Mouse (Mus musculus): ENCODE measurements at regions not wholly inside any gene's neighbourhood (a gene's known extent, or its start where the extent isn't known, plus 50 kb on each side); places are given as distances from the start of the nearest gene placed in this dataset.

GRCm38 (mm10) chr1:190045797-190046196 is 123.6 kb upstream of the Smyd2 start:
- TF ChIP-seq CTCF (IDR thresholded peaks at IDR 0.05; ENCODE audit: control insufficient read depth, insufficient read depth, low read length) (no peak), POLR2A (IDR thresholded peaks at IDR 0.05; ENCODE audit: borderline replicate concordance, control insufficient read depth, low read depth, low read length) (no peak)
- H3K4me3 ChIP-seq (replicated peaks; ENCODE audit: control insufficient read depth, low read depth, low read length) = no peak overlapping the region
- no peaks in the 10 kb centered on the region for H3K4me1 ChIP-seq (ENCODE audit: control insufficient read depth, insufficient read depth, low read length)
- no peak overlapping the region for H3K27ac ChIP-seq (ENCODE audit: control insufficient read depth, insufficient read depth, low read depth, low read length, poor library complexity)
- WGBS = 35% methylated on average over 1 of the region's 1 CpGs

GRCm38 (mm10) chr1:190044036-190044435 is 121.9 kb upstream of the Smyd2 start:
- H3K4me1 ChIP-seq (ENCODE audit: control insufficient read depth, insufficient read depth, low read length) = no peaks in the 10 kb centered on the region
- H3K27ac ChIP-seq (ENCODE audit: control insufficient read depth, insufficient read depth, low read depth, low read length, poor library complexity) = no peak overlapping the region
- no peak overlapping the region for H3K4me3 ChIP-seq (replicated peaks; ENCODE audit: control insufficient read depth, low read depth, low read length)
- TF ChIP-seq CTCF (IDR thresholded peaks at IDR 0.05; ENCODE audit: control insufficient read depth, insufficient read depth, low read length) (no peak), POLR2A (IDR thresholded peaks at IDR 0.05; ENCODE audit: borderline replicate concordance, control insufficient read depth, low read depth, low read length) (no peak)
- WGBS = 29% methylated on average over 3 of the region's 3 CpGs

DNA sequence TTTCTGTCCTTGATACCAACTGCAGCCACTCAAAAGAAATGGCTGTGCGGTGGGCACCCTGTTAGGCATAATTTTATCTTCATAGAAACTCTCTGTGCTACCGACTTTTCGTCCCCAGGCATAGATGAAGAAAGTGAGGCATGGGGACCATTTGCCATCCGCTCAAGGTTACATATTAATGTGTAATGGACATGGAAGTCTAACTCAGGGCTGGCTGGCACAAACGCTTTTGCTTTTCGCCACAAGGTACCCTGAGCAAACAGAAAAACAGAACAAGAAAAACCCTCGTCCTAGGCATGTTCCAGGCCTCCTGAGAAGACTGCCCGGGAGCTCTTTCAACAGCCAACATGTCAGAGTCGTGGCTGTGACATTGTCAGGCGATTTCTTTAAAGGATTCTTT is 121.0 kb upstream of the Smyd2 start:
- Histone ChIP-seq H3K4me1 (ENCODE audit: control insufficient read depth, insufficient read depth, low read length) (no peaks in the 10 kb centered on the region), H3K27ac (ENCODE audit: control insufficient read depth, insufficient read depth, low read depth, low read length, poor library complexity) (no peak overlapping the region), H3K4me3 (replicated peaks; ENCODE audit: control insufficient read depth, low read depth, low read length) (no peak overlapping the region)
- TF ChIP-seq POLR2A (IDR thresholded peaks at IDR 0.05; ENCODE audit: borderline replicate concordance, control insufficient read depth, low read depth, low read length) (no peak), CTCF (IDR thresholded peaks at IDR 0.05; ENCODE audit: control insufficient read depth, insufficient read depth, low read length) (no peak)
- WGBS = 68% methylated on average over 10 of the region's 10 CpGs

GRCm38 (mm10) chr1:190042197-190042596 is 120.0 kb upstream of the Smyd2 start:
- Histone ChIP-seq H3K27ac (ENCODE audit: control insufficient read depth, insufficient read depth, low read depth, low read length, poor library complexity) (no peak overlapping the region), H3K4me3 (replicated peaks; ENCODE audit: control insufficient read depth, low read depth, low read length) (no peak overlapping the region), H3K4me1 (ENCODE audit: control insufficient read depth, insufficient read depth, low read length) (no peaks in the 10 kb centered on the region)
- TF ChIP-seq POLR2A (IDR thresholded peaks at IDR 0.05; ENCODE audit: borderline replicate concordance, control insufficient read depth, low read depth, low read length) (no peak), CTCF (IDR thresholded peaks at IDR 0.05; ENCODE audit: control insufficient read depth, insufficient read depth, low read length) (no peak)
- WGBS = 67% methylated on average over 4 of the region's 4 CpGs

GRCm38 (mm10) chr1:190041096-190041706 is 119.0 kb upstream of the Smyd2 start:
- WGBS = 51% methylated on average over 7 of the region's 7 CpGs
- H3K4me3 ChIP-seq (replicated peaks; ENCODE audit: control insufficient read depth, low read depth, low read length) = no peak overlapping the region
- H3K27ac ChIP-seq (ENCODE audit: control insufficient read depth, insufficient read depth, low read depth, low read length, poor library complexity) = no peak overlapping the region
- H3K4me1 ChIP-seq (ENCODE audit: control insufficient read depth, insufficient read depth, low read length) = no peaks in the 10 kb centered on the region
- TF ChIP-seq CTCF (IDR thresholded peaks at IDR 0.05; ENCODE audit: control insufficient read depth, insufficient read depth, low read length) (no peak), POLR2A (IDR thresholded peaks at IDR 0.05; ENCODE audit: borderline replicate concordance, control insufficient read depth, low read depth, low read length) (no peak)

GRCm38 (mm10) chr1:190038046-190038445 is 115.9 kb upstream of the Smyd2 start:
- no peak overlapping the region for H3K27ac ChIP-seq (ENCODE audit: control insufficient read depth, insufficient read depth, low read depth, low read length, poor library complexity)
- no peak for TF ChIP-seq POLR2A (IDR thresholded peaks at IDR 0.05; ENCODE audit: borderline replicate concordance, control insufficient read depth, low read depth, low read length)
- no peak for TF ChIP-seq CTCF (IDR thresholded peaks at IDR 0.05; ENCODE audit: control insufficient read depth, insufficient read depth, low read length)
- H3K4me3 ChIP-seq (replicated peaks; ENCODE audit: control insufficient read depth, low read depth, low read length) = no peak overlapping the region
- H3K4me1 ChIP-seq (ENCODE audit: control insufficient read depth, insufficient read depth, low read length) = no peaks in the 10 kb centered on the region
- WGBS = 2% methylated on average over 5 of the region's 5 CpGs

- WGBS = 79% methylated on average over 6 of the region's 6 CpGs
- no peak for TF ChIP-seq CTCF (IDR thresholded peaks at IDR 0.05; ENCODE audit: control insufficient read depth, insufficient read depth, low read length)
- no peak for TF ChIP-seq POLR2A (IDR thresholded peaks at IDR 0.05; ENCODE audit: borderline replicate concordance, control insufficient read depth, low read depth, low read length)
Observed at GRCm38 (mm10) chr1:190036726-190037125, 114.6 kb upstream of the Smyd2 start.

DNA sequence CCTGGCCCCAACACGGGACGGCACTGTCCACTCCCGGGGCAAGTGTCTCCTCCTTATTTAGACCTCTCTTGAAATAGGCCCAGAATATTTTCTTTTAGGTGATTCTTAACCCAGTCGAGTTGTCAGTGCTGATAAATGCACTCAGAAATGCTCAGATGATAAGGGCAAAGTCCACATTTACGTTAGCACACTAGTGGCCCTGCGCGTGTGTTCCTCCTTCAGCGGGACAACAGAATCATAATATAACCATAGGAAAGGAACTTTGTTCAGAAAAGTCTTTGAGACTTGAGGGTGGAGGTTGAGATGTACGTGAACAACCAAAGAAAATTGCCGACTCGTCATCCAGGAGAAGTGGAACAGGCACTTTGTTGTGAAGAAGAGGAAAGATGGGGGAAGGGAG is 113.8 kb upstream of the Smyd2 start:
- 79% methylated on average over 11 of the region's 11 CpGs for WGBS

More at GRCm38 (mm10) chr1:190036726-190037125, 114.6 kb upstream of the Smyd2 start:
- Histone ChIP-seq H3K4me3 (replicated peaks; ENCODE audit: control insufficient read depth, low read depth, low read length) (no peak overlapping the region), H3K4me1 (ENCODE audit: control insufficient read depth, insufficient read depth, low read length) (no peaks in the 10 kb centered on the region), H3K27ac (ENCODE audit: control insufficient read depth, insufficient read depth, low read depth, low read length, poor library complexity) (no peak overlapping the region)

GRCm38 (mm10) chr1:190034091-190034490 is 111.9 kb upstream of the Smyd2 start:
- Histone ChIP-seq H3K4me3 (replicated peaks; ENCODE audit: control insufficient read depth, low read depth, low read length) (no peak overlapping the region), H3K27ac (ENCODE audit: control insufficient read depth, insufficient read depth, low read depth, low read length, poor library complexity) (no peak overlapping the region), H3K4me1 (ENCODE audit: control insufficient read depth, insufficient read depth, low read length) (no peaks in the 10 kb centered on the region)
- TF ChIP-seq CTCF (IDR thresholded peaks at IDR 0.05; ENCODE audit: control insufficient read depth, insufficient read depth, low read length) (no peak), POLR2A (IDR thresholded peaks at IDR 0.05; ENCODE audit: borderline replicate concordance, control insufficient read depth, low read depth, low read length) (no peak)
- WGBS = 76% methylated on average over 5 of the region's 5 CpGs

More for the DNA sequence above, 113.8 kb upstream of the Smyd2 start:
- Histone ChIP-seq H3K27ac (ENCODE audit: control insufficient read depth, insufficient read depth, low read depth, low read length, poor library complexity) (no peak overlapping the region), H3K4me3 (replicated peaks; ENCODE audit: control insufficient read depth, low read depth, low read length) (no peak overlapping the region), H3K4me1 (ENCODE audit: control insufficient read depth, insufficient read depth, low read length) (no peaks in the 10 kb centered on the region)
- TF ChIP-seq CTCF (IDR thresholded peaks at IDR 0.05; ENCODE audit: control insufficient read depth, insufficient read depth, low read length) = no peak
- no peak for TF ChIP-seq POLR2A (IDR thresholded peaks at IDR 0.05; ENCODE audit: borderline replicate concordance, control insufficient read depth, low read depth, low read length)

Measured in bone marrow, adult 2 months (tissue).